Mouse (Mus musculus) spleen, adult 12 weeks (tissue): Measurements from ENCODE around the gene Cab39l.
"Not testable (repeated sequence)": the region's sequence is repeated elsewhere in the genome, so short reads cannot be mapped to it uniquely, and the experiment has no call there.

Experiments used
- DNase-seq: peaks from one replicate; pipeline ENCODE4 v3.0.0; 2022; ENCODE audit warnings: low spot score

The Cab39l gene

DNA sequence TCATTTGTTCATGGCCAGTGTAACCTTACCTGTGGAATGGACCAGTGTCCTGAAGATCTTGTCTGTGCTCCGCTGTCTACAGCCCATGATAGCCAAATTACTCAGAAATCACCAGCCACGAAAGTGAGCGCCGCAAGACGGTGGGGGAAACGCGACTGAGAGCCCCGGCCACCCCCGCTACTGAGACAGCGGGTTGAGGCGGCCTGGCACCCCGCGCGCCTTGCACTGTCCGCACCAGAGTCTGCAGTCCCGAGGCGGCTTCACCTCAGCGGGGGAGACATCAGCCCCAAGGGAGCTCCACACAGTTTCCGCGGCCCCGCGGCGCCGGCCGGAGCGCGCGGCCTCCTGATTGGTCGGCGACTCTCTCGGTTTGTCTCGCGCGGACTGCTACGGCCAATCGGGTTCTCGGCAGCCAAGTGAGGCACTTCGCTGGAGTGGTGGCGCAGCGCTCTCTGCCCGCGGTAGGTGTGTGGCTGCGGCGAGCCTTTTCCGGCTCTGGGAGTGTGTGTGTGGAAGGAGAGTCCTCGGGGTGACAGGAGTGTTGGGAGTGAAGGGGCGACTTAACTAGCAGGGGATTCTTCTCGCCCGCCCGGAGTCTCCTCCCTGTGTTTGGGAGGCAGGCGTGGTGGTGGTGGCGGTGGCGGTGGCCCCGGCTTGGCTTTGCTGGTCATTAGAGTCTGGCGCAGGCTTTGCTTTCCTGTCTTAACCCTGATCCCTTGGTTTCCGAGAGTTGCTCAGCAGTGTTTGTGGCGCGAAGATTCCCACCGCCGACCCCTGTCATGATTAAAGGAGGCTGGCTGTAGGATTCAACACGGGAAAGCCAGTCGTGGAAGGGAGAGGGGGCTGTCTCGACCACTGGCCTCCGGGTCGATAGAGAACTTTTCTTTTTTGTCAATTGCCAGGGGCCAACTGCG, at the start of gene Cab39l, which contains the start of gene Setdb2:
Gene Cab39l (plus strand): TSS at position 415 of the 914 bp plus-strand sequence.
Gene Setdb2 (minus strand): TSS at position 327 of the 914 bp plus-strand sequence.
- peak; percentile 93 for DNase-seq

DNA sequence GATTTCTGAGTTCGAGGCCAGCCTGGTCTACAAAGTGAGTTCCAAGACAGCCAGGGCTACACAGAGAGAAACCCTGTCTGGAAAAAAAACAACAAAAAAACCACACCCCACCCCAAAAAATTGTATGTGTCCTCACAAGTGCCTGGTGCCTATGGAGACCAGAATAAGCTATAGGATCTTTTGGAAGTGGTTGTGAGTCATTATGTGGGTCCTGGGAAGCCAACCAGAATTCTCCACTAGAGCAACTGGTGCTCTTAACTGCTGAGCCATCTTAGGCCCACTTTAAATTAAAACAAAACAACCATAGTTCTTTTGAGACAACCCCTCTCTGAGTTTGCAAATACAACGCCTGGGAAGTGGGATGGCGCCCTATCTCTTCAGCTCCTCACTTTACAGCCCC, 45.5 kb upstream of the Cab39l start, which contains the start of gene Phf11c:
Gene Phf11c (minus strand): TSS at position 101 of the 400 bp plus-strand sequence.
- DNase-seq, result no peak

GRCm38 (mm10) chr14:59396999-59397398, 43.8 kb upstream of the Cab39l start:
- DNase-seq, result peak; percentile 21

- DNase-seq, result not testable (repeated sequence)
These were observed 25.8 kb upstream of the Cab39l start for GRCm38 (mm10) chr14:59414979-59415378.

GRCm38 (mm10) chr14:59418171-59418570, 22.6 kb upstream of the Cab39l start:
- DNase-seq, result no peak

GRCm38 (mm10) chr14:59422912-59423663, 17.7 kb upstream of the Cab39l start:
- DNase-seq, result no peak

GRCm38 (mm10) chr14:59430556-59430955, 10.2 kb upstream of the Cab39l start:
- DNase-seq, result no peak

- DNase-seq, result no peak
These were observed 6.9 kb upstream of the Cab39l start for GRCm38 (mm10) chr14:59433902-59434301.

- DNase-seq, result no peak
These were observed 5.6 kb upstream of the Cab39l start for GRCm38 (mm10) chr14:59435206-59435605.

GRCm38 (mm10) chr14:59437398-59437797, 3.4 kb upstream of the Cab39l start:
- no peak for DNase-seq

- DNase-seq, result no peak
These were observed 2.3 kb upstream of the Cab39l start for GRCm38 (mm10) chr14:59438505-59438904.

DNA sequence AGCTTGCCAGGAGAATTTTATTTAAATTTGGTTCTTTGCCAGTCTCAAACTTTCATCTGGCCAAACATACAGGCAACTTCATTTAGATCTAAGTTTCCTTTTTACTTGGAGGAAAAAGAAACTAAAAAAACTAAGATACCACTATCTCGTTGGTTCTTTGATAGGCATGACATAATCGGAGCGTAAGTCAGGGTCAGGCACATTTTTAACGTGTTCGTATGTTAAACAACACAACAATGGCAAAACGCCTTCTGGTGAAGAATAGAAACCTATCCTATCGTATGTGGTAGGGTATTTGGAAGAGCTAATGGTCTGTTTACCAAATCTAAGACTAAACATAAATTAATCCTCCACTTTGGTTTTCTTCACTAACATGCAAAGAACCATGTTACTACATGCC, 733 bp upstream of the Cab39l start:
- DNase-seq, result no peak

GRCm38 (mm10) chr14:59441472-59441805, 667 bp downstream of the Cab39l start:
- DNase-seq, result no peak

DNA sequence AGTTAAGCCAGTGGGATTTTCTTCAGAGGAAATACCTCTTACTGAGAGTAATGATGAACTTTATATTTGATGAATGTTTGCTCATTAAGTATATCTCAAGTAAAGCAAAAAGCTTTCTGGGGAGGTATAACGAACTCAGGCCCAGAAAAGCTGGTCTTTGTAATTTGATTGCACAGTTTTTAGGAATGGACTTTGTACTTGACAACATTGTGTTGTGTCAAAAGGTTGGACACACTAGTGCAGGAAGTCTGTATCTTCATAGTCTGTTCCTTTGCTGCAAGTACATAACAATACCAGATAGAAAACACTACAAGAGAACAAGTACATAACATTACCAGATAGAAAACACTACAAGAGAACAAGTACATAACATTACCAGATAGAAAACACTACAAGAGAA, 4.6 kb downstream of the Cab39l start:
- DNase-seq, result no peak

- DNase-seq, result no peak
These were observed 7.2 kb downstream of the Cab39l start for GRCm38 (mm10) chr14:59447981-59448380.

GRCm38 (mm10) chr14:59466503-59466902, 25.7 kb downstream of the Cab39l start:
- DNase-seq, result no peak

- DNase-seq, result no peak
These were observed 27.0 kb downstream of the Cab39l start for GRCm38 (mm10) chr14:59467798-59468197.

- no peak for DNase-seq
These were observed 30.0 kb downstream of the Cab39l start for GRCm38 (mm10) chr14:59470781-59471180.

DNA sequence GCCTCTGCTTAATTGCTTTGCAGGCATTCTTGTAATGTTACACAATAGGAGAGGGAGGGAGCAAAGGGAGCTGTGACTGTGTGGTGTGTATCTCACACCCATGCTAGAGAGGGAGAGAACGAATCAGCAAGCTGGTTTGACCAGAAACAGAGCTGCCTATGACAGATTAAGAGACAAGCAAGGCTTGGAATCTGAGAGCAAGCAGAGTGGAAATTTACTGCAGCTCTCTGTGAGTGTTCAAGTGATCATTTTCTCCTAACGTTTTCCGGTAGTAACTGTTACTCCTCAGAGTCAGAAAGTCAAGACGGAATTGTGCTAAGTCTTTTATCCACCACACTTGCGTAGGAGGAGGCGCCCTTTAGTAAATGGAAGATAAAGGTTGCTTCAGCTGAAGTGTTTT, 37.9 kb downstream of the Cab39l start:
- no peak for DNase-seq

DNA sequence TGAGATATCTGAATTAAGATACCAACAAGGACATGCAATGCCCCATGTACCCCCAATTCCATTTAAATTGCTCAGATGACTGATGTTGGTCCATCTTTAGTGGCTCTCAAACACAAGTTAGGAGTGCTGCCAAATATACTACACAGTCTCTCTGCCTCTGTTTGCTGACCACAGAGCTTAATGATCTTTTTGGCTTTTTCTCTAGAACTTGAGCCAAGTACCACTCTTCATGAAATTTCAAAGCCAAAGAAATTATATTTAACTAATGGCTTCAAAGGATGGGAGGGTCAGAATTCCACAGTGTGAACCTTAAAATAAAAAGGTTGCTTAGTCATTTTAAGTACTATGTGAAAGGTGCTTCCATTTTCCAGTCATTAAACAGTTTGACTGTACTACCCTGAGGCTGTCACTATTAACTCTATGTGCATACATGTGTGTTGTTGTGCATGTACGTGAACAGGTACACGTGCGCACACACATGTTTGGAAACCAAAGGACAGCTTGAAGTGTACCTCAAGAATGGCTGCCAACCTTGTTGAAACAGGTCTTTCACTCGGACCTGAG, 44.6 kb downstream of the Cab39l start:
- no peak for DNase-seq

- no peak for DNase-seq
These were observed 51.6 kb downstream of the Cab39l start for GRCm38 (mm10) chr14:59492376-59492775.

- DNase-seq, result no peak
These were observed 57.2 kb downstream of the Cab39l start for GRCm38 (mm10) chr14:59497928-59498327.

DNA sequence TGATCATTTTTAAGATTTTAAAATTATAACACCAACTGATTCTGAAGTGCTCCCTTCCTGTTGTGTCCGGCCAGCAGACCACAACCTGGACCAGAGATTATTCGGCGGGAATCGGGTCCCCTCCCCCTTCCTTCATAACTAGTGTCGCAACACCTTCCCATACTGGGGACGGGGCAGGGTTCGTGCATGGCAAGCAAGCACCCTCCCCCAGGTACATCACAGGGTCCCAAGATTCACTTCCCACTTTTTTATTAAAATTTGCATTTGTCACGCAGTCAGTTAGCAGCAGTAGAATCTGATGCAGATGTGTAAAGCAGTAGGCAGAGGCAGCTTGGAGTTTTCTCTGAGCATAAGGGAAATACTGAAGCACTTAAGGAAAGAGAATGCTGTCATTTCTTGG, 64.1 kb downstream of the Cab39l start:
- no peak for DNase-seq
